Mouse (Mus musculus): ENCODE data around the gene AI854703. TPM values are rescaled to one million over a fixed set of nuclear protein-coding genes. Genes with fewer than 3 reads are reported as not detected.

The AI854703 gene
- total RNA-seq, 1 experiment: 0.67 TPM

DNA sequence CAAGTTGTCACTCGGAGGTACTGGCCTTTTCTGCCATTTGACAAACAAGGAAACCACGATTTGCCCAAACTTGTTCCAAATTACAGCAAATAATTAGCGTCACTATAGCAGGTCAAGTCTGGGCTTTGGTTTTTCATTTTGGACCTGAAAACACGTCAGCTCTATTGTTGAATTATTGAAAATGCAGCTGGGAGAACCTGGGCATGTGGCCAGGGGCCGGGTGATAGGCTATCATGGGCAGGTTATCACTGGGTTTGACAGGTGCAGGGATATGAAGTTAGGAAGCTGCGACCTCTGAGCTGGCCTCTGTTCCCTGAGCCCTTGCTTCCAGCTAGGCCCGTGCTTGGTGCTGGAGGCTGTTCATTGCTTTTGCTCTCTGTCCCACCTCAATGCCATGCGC is 4.3 kb downstream of the AI854703 start:
- Histone ChIP-seq H3K9ac (ENCODE audit: insufficient read depth, low read depth, low read length, poor library complexity, severe bottlenecking) (no peak overlapping the region), H3K9me3 (ENCODE audit: control insufficient read depth, insufficient read depth, low read depth, low read length) (no peaks in the 10 kb centered on the region), H3K4me1 (ENCODE audit: control insufficient read depth in 2 of 2, insufficient read depth in 2 of 2, low read length in 2 of 2, poor library complexity in 1 of 2) (peaks cover 0 to 5% of the 10 kb centered on the region in 2 experiments; a peak in 1 of 4 replicates), H3K27ac (ENCODE audit: insufficient read depth, low read depth, low read length, poor library complexity, severe bottlenecking) (no peak overlapping the region), H3K4me3 (ENCODE audit: insufficient read depth in 1 of 2, low read depth in 1 of 2, low read length in 2 of 2, poor library complexity in 1 of 2, severe bottlenecking in 1 of 2) (no peak overlapping the region), H3K36me3 (ENCODE audit: control insufficient read depth, insufficient read depth, low read length, poor library complexity, severe bottlenecking) (no peaks in the 10 kb centered on the region)
- TF ChIP-seq ZNF384 (IDR thresholded peaks at IDR 0.05; ENCODE audit: low read depth, low read length): no peak
- no peak for TF ChIP-seq ZC3H11A (IDR thresholded peaks at IDR 0.05; ENCODE audit: borderline replicate concordance, low read depth, low read length)
- no peak for TF ChIP-seq HCFC1 (IDR thresholded peaks at IDR 0.05; ENCODE audit: borderline replicate concordance, insufficient read depth, low read length)
- TF ChIP-seq CHD2 (IDR thresholded peaks at IDR 0.05; ENCODE audit: low read depth, low read length): no peak
- TF ChIP-seq MAFK (IDR thresholded peaks at IDR 0.05; ENCODE audit: insufficient read depth, low read depth, low read length): no peak
- in situ Hi-C loops (cut with MboI; ENCODE audit: low sequenced_read_pairs in 2 of 2, unreplicated experiment in 2 of 2): no loop called here
- no peak for DNase-seq (ENCODE audit: low read depth, low spot score)

DNA sequence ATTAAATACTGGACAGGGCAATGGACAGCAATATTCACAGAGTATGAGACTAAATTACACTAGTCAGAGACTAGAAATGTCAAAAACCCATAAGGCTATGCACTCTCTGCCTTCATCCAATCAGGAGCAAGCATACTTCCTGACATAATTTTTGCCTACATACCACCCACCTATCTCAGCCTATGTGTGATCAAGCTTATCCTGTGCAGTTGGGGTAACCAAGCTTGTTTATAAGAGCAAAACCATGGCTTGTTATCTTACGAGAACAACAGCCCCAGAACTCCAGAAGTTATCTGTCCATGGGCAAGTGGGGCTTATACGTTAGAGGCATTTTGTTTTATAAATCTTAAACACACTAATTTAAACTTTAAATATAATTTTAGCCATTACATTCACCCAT is 8.5 kb downstream of the AI854703 start:
- no peak for TF ChIP-seq ZC3H11A (IDR thresholded peaks at IDR 0.05; ENCODE audit: borderline replicate concordance, low read depth, low read length)
- TF ChIP-seq MAFK (IDR thresholded peaks at IDR 0.05; ENCODE audit: insufficient read depth, low read depth, low read length): no peak
- TF ChIP-seq ZNF384 (IDR thresholded peaks at IDR 0.05; ENCODE audit: low read depth, low read length): no peak
- TF ChIP-seq CHD2 (IDR thresholded peaks at IDR 0.05; ENCODE audit: low read depth, low read length): no peak
- TF ChIP-seq HCFC1 (IDR thresholded peaks at IDR 0.05; ENCODE audit: borderline replicate concordance, insufficient read depth, low read length): no peak
- in situ Hi-C loops (cut with MboI; ENCODE audit: low sequenced_read_pairs in 2 of 2, unreplicated experiment in 2 of 2): no loop called here
- no peak overlapping the region for H3K27ac ChIP-seq (ENCODE audit: insufficient read depth, low read depth, low read length, poor library complexity, severe bottlenecking)
- no peaks in the 10 kb centered on the region for H3K9me3 ChIP-seq (ENCODE audit: control insufficient read depth, insufficient read depth, low read depth, low read length)
- no peak overlapping the region for H3K9ac ChIP-seq (ENCODE audit: insufficient read depth, low read depth, low read length, poor library complexity, severe bottlenecking)
- no peaks in the 10 kb centered on the region for H3K36me3 ChIP-seq (ENCODE audit: control insufficient read depth, insufficient read depth, low read length, poor library complexity, severe bottlenecking)
- DNase-seq (ENCODE audit: low read depth, low spot score): no peak
- H3K4me3 ChIP-seq (ENCODE audit: insufficient read depth in 1 of 2, low read depth in 1 of 2, low read length in 2 of 2, poor library complexity in 1 of 2, severe bottlenecking in 1 of 2): no peak overlapping the region
- no peaks in the 10 kb centered on the region for H3K4me1 ChIP-seq (ENCODE audit: control insufficient read depth in 2 of 2, insufficient read depth in 2 of 2, low read length in 2 of 2, poor library complexity in 1 of 2)

DNA sequence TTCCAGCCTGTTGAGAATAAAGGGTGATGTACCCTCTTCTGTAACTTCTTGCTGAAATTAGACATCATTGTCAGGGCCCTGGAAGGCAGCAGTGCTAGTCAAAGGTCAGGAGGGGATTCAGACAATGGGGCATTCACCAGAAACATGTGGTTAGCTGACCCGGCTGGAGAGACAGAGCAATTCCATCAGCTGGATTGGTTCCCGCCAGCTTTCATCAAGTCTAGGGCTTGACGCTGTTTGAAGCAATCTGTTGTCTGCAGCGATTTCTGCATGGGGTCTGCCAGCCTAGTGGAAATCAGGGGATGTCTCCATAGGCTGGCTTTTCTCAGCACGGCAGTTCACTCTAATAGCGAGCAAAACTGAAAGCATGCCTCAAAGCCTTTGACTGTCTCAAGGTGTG is 10.0 kb downstream of the AI854703 start:
- H3K9me3 ChIP-seq (ENCODE audit: control insufficient read depth, insufficient read depth, low read depth, low read length): no peaks in the 10 kb centered on the region
- no peaks in the 10 kb centered on the region for H3K4me1 ChIP-seq (ENCODE audit: control insufficient read depth in 2 of 2, insufficient read depth in 2 of 2, low read length in 2 of 2, poor library complexity in 1 of 2)
- in situ Hi-C loops (cut with MboI; ENCODE audit: low sequenced_read_pairs in 2 of 2, unreplicated experiment in 2 of 2): no loop called here
- TF ChIP-seq MAFK (IDR thresholded peaks at IDR 0.05; ENCODE audit: insufficient read depth, low read depth, low read length): no peak
- TF ChIP-seq HCFC1 (IDR thresholded peaks at IDR 0.05; ENCODE audit: borderline replicate concordance, insufficient read depth, low read length): no peak
- TF ChIP-seq ZC3H11A (IDR thresholded peaks at IDR 0.05; ENCODE audit: borderline replicate concordance, low read depth, low read length): no peak
- no peak for TF ChIP-seq CHD2 (IDR thresholded peaks at IDR 0.05; ENCODE audit: low read depth, low read length)
- TF ChIP-seq ZNF384 (IDR thresholded peaks at IDR 0.05; ENCODE audit: low read depth, low read length): no peak
- no peaks in the 10 kb centered on the region for H3K36me3 ChIP-seq (ENCODE audit: control insufficient read depth, insufficient read depth, low read length, poor library complexity, severe bottlenecking)
- no peak overlapping the region for H3K4me3 ChIP-seq (ENCODE audit: insufficient read depth in 1 of 2, low read depth in 1 of 2, low read length in 2 of 2, poor library complexity in 1 of 2, severe bottlenecking in 1 of 2)
- no peak for DNase-seq (ENCODE audit: low read depth, low spot score)
- H3K9ac ChIP-seq (ENCODE audit: insufficient read depth, low read depth, low read length, poor library complexity, severe bottlenecking): no peak overlapping the region
- no peak overlapping the region for H3K27ac ChIP-seq (ENCODE audit: insufficient read depth, low read depth, low read length, poor library complexity, severe bottlenecking)

DNA sequence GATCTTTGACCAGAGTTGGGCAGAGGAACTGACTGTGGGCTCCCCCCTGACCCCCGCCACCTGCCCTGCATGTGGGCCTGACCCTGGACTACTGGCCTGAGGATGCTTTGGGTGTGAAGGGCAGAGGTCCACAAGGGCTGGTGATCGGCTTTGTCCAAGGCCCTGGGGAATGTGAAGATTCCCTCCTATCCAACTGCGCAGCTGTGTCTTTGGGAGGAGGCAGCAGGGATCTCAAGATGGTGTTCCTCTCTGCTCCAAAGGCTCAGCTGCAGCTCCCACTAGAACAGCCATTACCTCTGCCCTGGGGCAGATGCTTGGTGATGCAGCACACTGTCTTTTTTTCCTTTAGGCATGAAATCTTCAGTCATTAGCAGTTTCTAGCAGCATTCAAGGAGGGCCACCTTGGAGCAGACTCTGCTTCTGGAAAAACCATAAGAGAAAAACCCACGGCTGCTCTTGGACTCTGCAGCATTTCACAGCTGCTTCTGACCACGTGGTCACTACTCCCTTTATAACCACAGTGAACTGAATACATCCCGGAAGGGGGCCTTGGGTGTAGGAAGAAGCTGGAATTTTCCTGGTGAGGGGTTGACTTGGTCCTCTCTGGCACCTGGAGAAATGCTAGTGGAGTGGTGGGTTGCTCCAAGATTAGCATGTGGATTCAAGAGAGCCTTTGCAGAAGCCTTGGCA is 11.4 kb downstream of the AI854703 start:
- in situ Hi-C loops (cut with MboI; ENCODE audit: low sequenced_read_pairs in 2 of 2, unreplicated experiment in 2 of 2): no loop called here
- H3K9ac ChIP-seq (ENCODE audit: insufficient read depth, low read depth, low read length, poor library complexity, severe bottlenecking): no peak overlapping the region
- no peak for DNase-seq (ENCODE audit: low read depth, low spot score)
- no peak overlapping the region for H3K4me3 ChIP-seq (ENCODE audit: insufficient read depth in 1 of 2, low read depth in 1 of 2, low read length in 2 of 2, poor library complexity in 1 of 2, severe bottlenecking in 1 of 2)
- no peaks in the 10 kb centered on the region for H3K9me3 ChIP-seq (ENCODE audit: control insufficient read depth, insufficient read depth, low read depth, low read length)
- no peak overlapping the region for H3K27ac ChIP-seq (ENCODE audit: insufficient read depth, low read depth, low read length, poor library complexity, severe bottlenecking)
- no peaks in the 10 kb centered on the region for H3K36me3 ChIP-seq (ENCODE audit: control insufficient read depth, insufficient read depth, low read length, poor library complexity, severe bottlenecking)
- no peaks in the 10 kb centered on the region for H3K4me1 ChIP-seq (ENCODE audit: control insufficient read depth in 2 of 2, insufficient read depth in 2 of 2, low read length in 2 of 2, poor library complexity in 1 of 2)
- no peak for TF ChIP-seq HCFC1 (IDR thresholded peaks at IDR 0.05; ENCODE audit: borderline replicate concordance, insufficient read depth, low read length)
- TF ChIP-seq CHD2 (IDR thresholded peaks at IDR 0.05; ENCODE audit: low read depth, low read length): no peak
- TF ChIP-seq ZNF384 (IDR thresholded peaks at IDR 0.05; ENCODE audit: low read depth, low read length): no peak
- no peak for TF ChIP-seq MAFK (IDR thresholded peaks at IDR 0.05; ENCODE audit: insufficient read depth, low read depth, low read length)
- TF ChIP-seq ZC3H11A (IDR thresholded peaks at IDR 0.05; ENCODE audit: borderline replicate concordance, low read depth, low read length): no peak
